Comparison of ENCODE assay signal across 8 mouse cellular contexts in genomic region chr12:84875761-84876480, GRCm38 (mm10). TPM values are rescaled to one million over a fixed set of nuclear protein-coding genes. Genes with fewer than 3 reads are reported as not detected.
DNase-seq lines count a peak whose midpoint lies in the region; ATAC-seq and TF ChIP-seq lines count a peak whose summit lies in the region.

No protein-coding gene starts in this region.

- peak overlapping the region; percentile 6 for H3K4me3 ChIP-seq in thymus, adult 2 months (ENCODE audit: control insufficient read depth, insufficient read depth, low read length)
- H3K4me3 ChIP-seq in hindbrain, postnatal 0 days (ENCODE audit: low read length) = peak overlapping the region; percentile 35
- peak overlapping the region; percentile 37 for H3K4me3 ChIP-seq in myocyte

- no peaks in the 10 kb centered on the region; the same call in 1 of the 2 replicates for H3K4me1 ChIP-seq in thymus, adult 2 months (replicated peaks; ENCODE audit: control insufficient read depth, insufficient read depth, low read length)
- H3K4me1 ChIP-seq in hindbrain, postnatal 0 days (ENCODE audit: insufficient read depth, low read length) = no peaks in the 10 kb centered on the region

- no peak overlapping the region for H3K9ac ChIP-seq in hindbrain, postnatal 0 days (replicated peaks; ENCODE audit: low read length)

- peak overlapping the region; percentile 17 for H3ac ChIP-seq in myocyte (ENCODE audit: control insufficient read depth, insufficient read length)

- TF ChIP-seq CTCF in thymus, adult 2 months (IDR thresholded peaks at IDR 0.05; ENCODE audit: borderline replicate concordance, control insufficient read depth, extremely low read depth, insufficient read depth, low read length, poor library complexity) = no peak
- no peak for TF ChIP-seq CTCF in hindbrain, postnatal 0 days (IDR thresholded peaks at IDR 0.05; ENCODE audit: low read depth)

- no peaks in the 10 kb centered on the region for H3K36me3 ChIP-seq in thymus, adult 2 months (ENCODE audit: control insufficient read depth, insufficient read depth, low read length)
- H3K36me3 ChIP-seq in hindbrain, postnatal 0 days (ENCODE audit: insufficient read depth, low read length) = no peaks in the 10 kb centered on the region
- H3K36me3 ChIP-seq in myocyte (ENCODE audit: control insufficient read depth, insufficient read depth) = no peaks in the 10 kb centered on the region

- peak; percentile 46 for DNase-seq in adrenal gland, postnatal 14 days
- no peak for DNase-seq in adrenal gland, adult 8-10 months
- DNase-seq in thymus, adult 2 months = peak; percentile 8
- no peak for DNase-seq in thymus, adult 18-20 months
- DNase-seq in hindbrain, postnatal 0 days (ENCODE audit: low spot score) = no peak
- DNase-seq in left cerebral cortex, postnatal 25 days (ENCODE audit: low spot score in 2 of 2) = no peak
- no peak for DNase-seq in layer of hippocampus, postnatal 14 days (ENCODE audit: low spot score in 2 of 2)

- H3K79me2 ChIP-seq in myocyte (ENCODE audit: control insufficient read depth, insufficient read depth) = no peaks in the 10 kb centered on the region

- no peak for TF ChIP-seq POLR2A in thymus, adult 2 months (IDR thresholded peaks at IDR 0.05; ENCODE audit: control insufficient read depth, extremely low read depth, insufficient read depth, low read length, poor library complexity)
- TF ChIP-seq POLR2A in myocyte (IDR thresholded peaks at IDR 0.05; ENCODE audit: insufficient read length, low read depth) = peak; percentile 26

- H3K27me3 ChIP-seq in thymus, adult 2 months (ENCODE audit: control insufficient read depth, insufficient read depth, low read length) = peaks cover 17% of the 10 kb centered on the region; the same call in 1 of the 2 replicates
- H3K27me3 ChIP-seq in hindbrain, postnatal 0 days (ENCODE audit: insufficient read depth, low read length) = peaks cover 36% of the 10 kb centered on the region
- H3K27me3 ChIP-seq in myocyte (ENCODE audit: control insufficient read depth, insufficient read depth, insufficient read length) = no peaks in the 10 kb centered on the region

- 2% methylated on average over 59 of the region's 59 CpGs for WGBS in thymus, adult 2 months
- WGBS in hindbrain, postnatal 0 days = 1% methylated on average over 59 of the region's 59 CpGs

- peak overlapping the region; percentile 54 for H3K4me2 ChIP-seq in hindbrain, postnatal 0 days (ENCODE audit: low read depth, low read length)
- H3K4me2 ChIP-seq in myocyte (ENCODE audit: low read depth) = peak overlapping the region; percentile 86

- H3K27ac ChIP-seq in thymus, adult 2 months (ENCODE audit: control insufficient read depth, insufficient read depth, low read length) = no peak overlapping the region
- H3K27ac ChIP-seq in hindbrain, postnatal 0 days = no peak overlapping the region

- no peak for ATAC-seq in hindbrain, postnatal 0 days

- intact Hi-C loops in left cerebral cortex, postnatal 25 days (cut with DNase I) = loop anchor here (10.0 kb wide), 1 partner anchor 221 kb away; no protein-coding TSS in a partner anchor

- no peaks in the 10 kb centered on the region for H3K9me3 ChIP-seq in hindbrain, postnatal 0 days (ENCODE audit: low read length)

TF ChIP-seq in myocyte, 11 proteins besides CTCF, POLR2A, EP300 and RAD21:
- peak in 2 of 3 experiments; percentile 65 to 78 for TF ChIP-seq MYOD1 (IDR thresholded peaks at IDR 0.05; ENCODE audit: control insufficient read depth in 1 of 3, insufficient read length in 2 of 3, low read depth in 2 of 3)
- TF ChIP-seq SRF (IDR thresholded peaks at IDR 0.05; ENCODE audit: control insufficient read depth, insufficient read length, low read depth) = no peak
- TF ChIP-seq MYOG (IDR thresholded peaks at IDR 0.05; ENCODE audit: control insufficient read depth in 1 of 3, insufficient read depth in 1 of 3, insufficient read length in 2 of 3, low read depth in 2 of 3) = peak in 2 of 3 experiments; percentile 74 to 81
TF ChIP-seq in myocyte: peak in this region for 2.

RNA-seq across cellular contexts. Expression of gene Ltbp2, which starts 0.4 kb away (rescaled TPM):
- total RNA-seq in adrenal gland, postnatal 14 days (2021) = 11.9 and 12.4 TPM in 2 replicates
- 1 to 10 TPM; 1.6 to 7.3 (median 5.3) TPM for total RNA-seq in adrenal gland, adult 8-10 months (2022)
- 14.3 and 15.1 TPM in 2 replicates for polyA plus RNA-seq in thymus, adult 2 months (2012; rRNA removed)
- 0.43 and 2.9 TPM in 2 replicates for total RNA-seq in hindbrain, postnatal 0 days (2014; rRNA removed)
- polyA plus RNA-seq in hindbrain, postnatal 0 days (2015; fragmentation: Nextera tagmentation; extraction: Ambion mirVana) = 0.08 and 0.21 TPM in 2 replicates
- 19.7 TPM for polyA plus RNA-seq in myocyte (2012; fragmentation: generic; extraction: Trizol)
- total RNA-seq in left cerebral cortex, postnatal 25 days (2021) = under 1 TPM; 0.32 to 0.60 TPM
- 1 to 10 TPM in 1 of 2 experiments, under 1 TPM in 1; 0.74 to 1.3 TPM for total RNA-seq in layer of hippocampus, postnatal 14 days (2021)

Comparison
In these comparisons a context has a peak if more than half of its experiments do, and no peak if none do; other contexts are left out.
1. DNase-seq: peak in adrenal gland, postnatal 14 days (single experiment) and thymus, adult 2 months (single experiment); none in adrenal gland, adult 8-10 months (single experiment), thymus, adult 18-20 months (0 of 2), hindbrain, postnatal 0 days (single experiment), left cerebral cortex, postnatal 25 days (0 of 2) and layer of hippocampus, postnatal 14 days (0 of 2).
2. Peak in every context shown above with its lines, with median percentiles within 50 percentile points of each other: H3K4me3 ChIP-seq.